Mouse (Mus musculus) retina, embryonic 14.5 days (tissue): ENCODE measurements around the gene Nsg2.

Source experiments
- DNase-seq: peaks from one replicate; pipeline ENCODE4 v3.0.0-alpha.2; 2015; ENCODE audit warnings: low spot score

Nsg2 gene

DNA sequence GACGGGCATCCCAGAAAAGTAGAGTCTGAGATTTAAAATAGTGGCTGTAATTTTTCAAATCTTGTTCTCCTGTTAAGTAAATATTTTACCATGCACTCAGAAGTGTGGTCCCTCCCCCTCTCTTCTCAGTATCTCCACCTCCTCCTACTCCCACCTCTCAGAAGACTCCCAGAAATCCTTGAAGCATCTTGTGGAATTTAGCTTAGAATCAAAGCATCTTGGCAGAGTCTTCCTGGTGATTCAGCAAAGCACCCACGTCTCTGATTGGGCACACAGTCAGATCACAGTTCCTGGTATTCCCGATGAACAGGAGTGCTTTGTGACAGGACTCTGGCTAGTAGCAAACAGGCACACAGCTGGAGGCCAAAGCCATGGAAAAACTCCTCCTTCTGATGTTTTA lies 83.2 kb downstream of the Nsg2 start:
- DNase-seq: no peak

- no peak for DNase-seq
Observed at GRCm38 (mm10) chr11:32086525-32086924, 86.3 kb downstream of the Nsg2 start.

- DNase-seq: peak; percentile 69
Observed at GRCm38 (mm10) chr11:32087376-32087775, 87.1 kb downstream of the Nsg2 start.

- no peak for DNase-seq
Observed at GRCm38 (mm10) chr11:32087779-32088442, 87.6 kb downstream of the Nsg2 start.

DNA sequence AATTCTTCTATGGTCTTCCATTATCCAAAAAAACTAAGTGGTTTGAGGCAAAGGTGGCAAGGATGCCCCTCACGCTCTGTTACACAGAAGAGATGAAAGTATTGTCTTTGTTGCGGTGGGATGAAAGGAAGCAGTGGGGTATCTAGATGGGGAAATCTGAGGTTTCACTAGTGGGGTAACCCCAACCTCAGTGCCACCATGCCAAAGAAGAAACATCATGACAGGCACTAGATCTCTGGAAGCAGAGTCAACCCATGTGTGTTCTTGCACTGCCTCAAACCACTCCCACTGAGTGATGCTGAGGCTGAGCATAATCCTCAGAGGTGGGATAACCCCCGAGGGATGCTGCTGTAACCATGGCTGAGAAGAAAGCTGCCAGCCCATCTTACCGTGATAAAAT lies 95.5 kb downstream of the Nsg2 start:
- DNase-seq: no peak

GRCm38 (mm10) chr11:32096346-32096745 lies 96.1 kb downstream of the Nsg2 start:
- no peak for DNase-seq

DNA sequence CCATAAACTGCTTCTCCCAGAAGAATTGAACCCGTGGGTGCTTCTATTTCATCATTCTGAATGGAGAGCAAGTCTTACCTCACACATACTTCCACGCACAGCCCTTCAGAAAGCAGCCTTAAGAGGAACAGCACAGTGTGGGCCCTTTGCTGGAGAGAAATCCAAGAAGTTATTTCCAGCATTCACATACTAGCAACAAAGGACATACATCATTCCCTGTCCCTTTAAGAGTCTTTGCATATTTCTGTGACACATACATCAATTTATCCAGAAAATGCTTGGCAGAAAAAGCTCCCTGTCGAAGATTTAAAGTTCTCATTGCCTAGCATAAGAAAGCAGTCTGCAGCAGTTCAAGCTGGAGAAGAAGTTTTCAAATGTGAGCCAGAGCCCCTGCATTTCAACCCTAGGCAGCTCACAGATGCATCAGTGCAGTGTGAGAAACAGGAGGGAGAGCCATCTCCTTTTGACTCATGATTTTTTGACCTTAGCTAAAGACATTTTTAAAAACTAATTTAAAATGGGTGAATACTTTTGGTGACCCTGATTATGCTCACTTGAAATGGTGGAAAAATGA lies 100.9 kb downstream of the Nsg2 start:
- no peak for DNase-seq

GRCm38 (mm10) chr11:32102976-32103375 lies 102.7 kb downstream of the Nsg2 start:
- DNase-seq: no peak

- no peak for DNase-seq
Observed at GRCm38 (mm10) chr11:32104406-32105116, 104.3 kb downstream of the Nsg2 start.

DNA sequence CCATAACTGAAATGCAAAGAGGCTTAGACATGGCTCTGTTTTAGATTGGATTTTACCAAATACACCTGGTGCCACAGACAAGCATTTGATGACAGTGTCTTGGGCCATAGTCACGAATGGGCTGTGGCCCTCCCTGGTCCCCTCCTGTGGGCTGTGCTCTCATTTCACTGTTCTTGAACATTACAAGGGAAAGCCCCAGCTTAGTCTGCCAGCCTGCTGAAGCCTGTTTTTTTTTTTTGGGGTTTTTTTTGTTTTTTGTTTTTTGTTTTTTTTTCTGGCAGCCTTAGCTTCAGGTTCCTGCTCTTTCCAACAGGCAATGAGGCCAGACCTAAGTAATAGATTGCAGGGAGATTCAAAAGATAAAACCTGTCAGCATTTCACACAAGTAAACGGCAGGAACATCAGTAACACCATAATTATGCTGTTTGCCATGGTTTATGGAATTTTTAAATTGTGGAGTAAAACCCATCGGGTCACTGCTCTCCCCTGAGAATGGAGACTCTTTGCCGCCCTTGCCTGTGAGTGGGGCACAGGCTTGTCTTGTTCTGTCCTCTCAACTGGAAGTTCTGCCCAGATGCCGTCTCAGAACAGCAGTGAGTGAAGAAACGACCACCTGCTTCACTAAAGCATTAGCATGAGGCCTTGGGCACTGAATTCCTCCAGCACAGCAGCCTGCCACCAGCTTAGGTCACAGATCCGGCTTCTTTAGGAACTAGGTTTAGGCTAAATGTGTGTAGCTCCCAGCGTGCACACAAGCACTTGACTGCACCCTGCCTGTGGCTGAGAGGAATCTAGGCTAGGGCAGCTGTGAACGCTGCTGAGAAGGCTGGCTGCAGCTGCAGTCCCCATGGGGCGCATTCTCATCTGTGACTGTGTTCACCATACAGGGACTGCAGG lies 105.7 kb downstream of the Nsg2 start:
- peak; percentile 52 for DNase-seq

DNA sequence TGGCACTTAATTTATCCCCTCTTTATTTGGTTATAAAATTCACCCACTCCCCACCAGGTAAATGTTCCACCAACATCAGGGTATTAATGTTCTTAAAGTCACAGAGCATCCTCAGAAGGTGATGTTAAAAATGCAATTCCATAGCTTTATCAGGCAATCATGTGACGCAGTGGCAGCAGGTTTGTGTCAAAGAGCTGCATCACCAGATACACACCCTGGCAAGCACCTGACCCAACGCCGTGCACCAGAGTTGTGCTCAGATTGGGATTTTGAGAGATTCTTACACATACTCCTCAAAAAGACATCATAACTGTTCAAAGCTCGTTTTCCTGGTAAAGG lies 106.4 kb downstream of the Nsg2 start:
- no peak for DNase-seq

GRCm38 (mm10) chr11:32108441-32108840 lies 108.2 kb downstream of the Nsg2 start:
- no peak for DNase-seq
